Mouse (Mus musculus) heart, postnatal 0 days (tissue): ENCODE measurements around the gene Zmat5. TPM values are rescaled to one million over a fixed set of nuclear protein-coding genes. Genes with fewer than 3 reads are reported as not detected.

Experiments used
- ATAC-seq: fragments of 200-750 bp; cut with Nextera tagmentation; 2 replicates; pipeline ENCODE4 v1.8.0; 2017; ENCODE audit warnings: low read depth, moderate number of reproducible peaks, moderate library complexity; ENCODE audit not compliant: insufficient read depth
- DNase-seq: peaks from one replicate; pipeline ENCODE4 v3.0.0-alpha.2; 2016; ENCODE audit warnings: low spot score
- H3K27ac ChIP-seq: fragments of 300-500 bp; sonication (generic); 2 replicates; pipeline ENCODE4 v1.5.1; 2014; ENCODE audit warnings: low read depth, mild to moderate bottlenecking
- H3K27me3 ChIP-seq: fragments of 300-500 bp; sonication (generic); 2 replicates; pipeline ENCODE4 v1.6.1; 2014; ENCODE audit warnings: low read length, mixed read lengths; ENCODE audit not compliant: control insufficient read depth, insufficient read depth
- H3K36me3 ChIP-seq: fragments of 300-500 bp; sonication (generic); replicated peaks from 2 replicates; pipeline ENCODE4 v1.6.1; 2014; ENCODE audit warnings: low read length, mixed read lengths; ENCODE audit not compliant: control insufficient read depth, insufficient read depth
- H3K4me1 ChIP-seq: fragments of 300-500 bp; sonication (generic); 2 replicates; pipeline ENCODE4 v1.6.1; 2014; ENCODE audit warnings: antibody characterized with exemption; ENCODE audit not compliant: control insufficient read depth, insufficient read depth
- H3K4me2 ChIP-seq: fragments of 300-500 bp; sonication (generic); 2 replicates; pipeline ENCODE4 v1.6.1; 2014; ENCODE audit warnings: low read depth, mild to moderate bottlenecking, low read length, moderate library complexity
- H3K4me3 ChIP-seq: fragments of 300-500 bp; sonication (generic); 2 replicates; pipeline ENCODE4 v1.5.1; 2014; ENCODE audit warnings: low read depth, low read length
- H3K9ac ChIP-seq: fragments of 300-500 bp; sonication (generic); replicated peaks from 2 replicates; pipeline ENCODE4 v1.6.1; 2014; ENCODE audit warnings: low read depth, low read length, mixed read lengths
- H3K9me3 ChIP-seq: fragments of 300-500 bp; sonication (generic); replicated peaks from 2 replicates; pipeline ENCODE4 v1.6.1; 2016; ENCODE audit warnings: low read length; ENCODE audit not compliant: control insufficient read depth
- CTCF ChIP-seq: IDR thresholded peaks from 2 replicates; pipeline ENCODE4 v1.5.1; 2016; ENCODE audit warnings: antibody characterized with exemption, control low read depth, low read depth
- EP300 ChIP-seq: IDR thresholded peaks from 2 replicates; pipeline ENCODE4 v1.6.1; 2016; ENCODE audit warnings: antibody characterized with exemption, low read depth
- WGBS: fragments of 180-500 bp; shearing (Covaris S2); extraction: QIAGEN DNeasy Blood & Tissue Kit; methylation state at CpG from one replicate; pipeline ENCODE4 v1.1.7; 2014; 5-methylcytosine and 5-hydroxymethylcytosine counted together
- polyA plus RNA-seq: library from polyadenylated mRNA; unstranded; fragments of >200 nt; fragmentation: Nextera tagmentation; extraction: Ambion mirVana; gene quantifications from 2 replicates; pipeline ENCODE4 v1.2.1, GENCODE M21; 2015
- total RNA-seq: library from RNA; depleted of rRNA; stranded (reverse); fragments of >200 nt; gene quantifications from 2 replicates; pipeline ENCODE4 v1.2.3, GENCODE M21; 2014; ENCODE audit warnings: low replicate concordance; rRNA removed

Gene Zmat5
- total and polyA plus RNA-seq, 2 experiments from 2014 or later, result 35.1 to 50.5 TPM

DNA sequence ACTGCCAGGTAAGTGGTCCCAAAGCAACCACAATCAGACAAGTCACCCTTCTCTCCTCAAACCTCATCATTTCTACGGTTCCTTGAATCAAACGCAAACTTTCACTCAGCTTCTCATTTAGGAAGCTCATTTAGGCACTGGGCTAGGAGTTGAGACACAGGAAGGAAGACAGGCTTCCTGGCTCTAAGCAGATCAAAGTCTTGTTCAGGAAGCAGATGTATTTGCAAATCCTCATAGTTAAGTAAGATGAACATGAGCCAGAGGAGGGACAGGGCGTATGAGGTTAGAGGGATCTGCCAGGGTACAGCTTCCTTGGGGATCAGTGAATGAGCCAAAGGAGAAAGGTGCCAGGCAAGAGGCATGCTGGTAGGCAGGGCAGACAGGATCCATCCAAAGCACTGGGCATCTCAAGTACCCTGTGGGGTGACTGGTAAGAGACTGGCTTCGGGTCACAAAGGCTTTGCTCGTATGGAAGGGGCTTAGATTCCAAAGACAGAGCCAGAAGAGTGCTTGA, 80.2 kb downstream of the Zmat5 start:
- Histone ChIP-seq H3K4me2 (no peak overlapping the region), H3K27me3 (no peaks in the 10 kb centered on the region), H3K9ac (no peak overlapping the region), H3K4me1 (no peaks in the 10 kb centered on the region), H3K27ac (no peak overlapping the region), H3K9me3 (no peaks in the 10 kb centered on the region), H3K4me3 (no peak overlapping the region), H3K36me3 (peaks cover 88% of the 10 kb centered on the region)
- no peak for ATAC-seq
- no peak for TF ChIP-seq CTCF
- no peak for TF ChIP-seq EP300
- DNase-seq, result no peak
- WGBS, result 67% methylated on average over 5 of the region's 5 CpGs

Other genes starting within 250 kb of the Zmat5 start
- 53.3 and 68.2 TPM in 2 replicates for gene Mtmr3, start 109.8 kb upstream of the Zmat5 start, total RNA-seq
- gene Mtmr3, start 109.8 kb upstream of the Zmat5 start, polyA plus RNA-seq, result 14.2 and 15.1 TPM in 2 replicates
- not detected in 2 replicates for gene Gm11032, start 84.6 kb upstream of the Zmat5 start, total RNA-seq
- not detected in 2 replicates for gene Gm11032, start 84.6 kb upstream of the Zmat5 start, polyA plus RNA-seq
- 13.6 and 15.2 TPM in 2 replicates for gene Ascc2, start 66.9 kb upstream of the Zmat5 start, total RNA-seq
- gene Ascc2, start 66.9 kb upstream of the Zmat5 start, polyA plus RNA-seq, result 10.1 and 10.6 TPM in 2 replicates
- 721 and 837 TPM in 2 replicates for gene Uqcr10, start 336 bp upstream of the Zmat5 start, total RNA-seq
- gene Uqcr10, start 336 bp upstream of the Zmat5 start, polyA plus RNA-seq, result 3,434 and 3,656 TPM in 2 replicates
- not detected in 2 replicates for gene Cabp7, start 42.1 kb downstream of the Zmat5 start, total RNA-seq
- gene Cabp7, start 42.1 kb downstream of the Zmat5 start, polyA plus RNA-seq, result 0.07 TPM in 1 of 2 replicates, not detected in the other
- gene Nf2, start 144.9 kb downstream of the Zmat5 start, total RNA-seq, result 50.0 and 56.3 TPM in 2 replicates
- gene Nf2, start 144.9 kb downstream of the Zmat5 start, polyA plus RNA-seq, result 33.5 and 36.7 TPM in 2 replicates
- gene Nipsnap1, start 169.3 kb downstream of the Zmat5 start, total RNA-seq, result 7.4 and 8.0 TPM in 2 replicates
- gene Nipsnap1, start 169.3 kb downstream of the Zmat5 start, polyA plus RNA-seq, result 10.1 and 10.6 TPM in 2 replicates
- gene Thoc5, start 190.6 kb downstream of the Zmat5 start, total RNA-seq, result 11.9 and 17.2 TPM in 2 replicates
- 15.9 and 16.0 TPM in 2 replicates for gene Thoc5, start 190.6 kb downstream of the Zmat5 start, polyA plus RNA-seq
- gene Nefh, start 243.4 kb downstream of the Zmat5 start, total RNA-seq, result 0.04 TPM in 1 of 2 replicates, not detected in the other
- 0.03 and 0.07 TPM in 2 replicates for gene Nefh, start 243.4 kb downstream of the Zmat5 start, polyA plus RNA-seq